Mouse (Mus musculus): ENCODE results near the gene Cox11. TPM values are rescaled to one million over a fixed set of nuclear protein-coding genes. Genes with fewer than 3 reads are reported as not detected.

The Cox11 gene
- polyA plus RNA-seq, 1 experiment from 2014 or later = 23.6 TPM

GRCm38 (mm10) chr11:90687040-90687439 is 49.1 kb downstream of the Cox11 start:
- Histone ChIP-seq H3K4me1 (replicated peaks; ENCODE audit: control insufficient read depth, insufficient read depth) (peaks cover 2% of the 10 kb centered on the region; the same call in 1 of the 2 replicates), H3K9ac (ENCODE audit: low read length) (peak overlapping the region; percentile 68), H3K27ac (replicated peaks) (peak overlapping the region; percentile 76), H3K9me3 (ENCODE audit: control insufficient read depth, low read length) (no peaks in the 10 kb centered on the region), H3K27me3 (ENCODE audit: control insufficient read depth, insufficient read depth, low read length) (no peaks in the 10 kb centered on the region), H3K4me2 (replicated peaks; ENCODE audit: low read depth) (peak overlapping the region; percentile 82), H3K4me3 (ENCODE audit: low read depth, low read length) (peak overlapping the region; percentile 73), H3K36me3 (ENCODE audit: control insufficient read depth, insufficient read depth, low read length) (no peaks in the 10 kb centered on the region; the same call in 1 of the 2 replicates)
- no peak for TF ChIP-seq EP300 (optimal IDR thresholded peaks at IDR 0.05)
- ATAC-seq (ENCODE audit: low FRiP score, low TSS enrichment) = peak; percentile 53
- 1% methylated on average over 17 of the region's 17 CpGs for WGBS
- DNase-seq (ENCODE audit: low spot score) = no peak

GRCm38 (mm10) chr11:90687460-90688416 is 49.8 kb downstream of the Cox11 start, which contains the start of gene Tom1l1:
Gene Tom1l1, minus strand, starts transcription at chr11:90688366.
- TF ChIP-seq CTCF (IDR thresholded peaks at IDR 0.05; ENCODE audit: low read depth) (peak; percentile 41; the same call in 1 of the 2 replicates), EP300 (optimal IDR thresholded peaks at IDR 0.05) (no peak)
- H3K27me3 ChIP-seq (ENCODE audit: control insufficient read depth, insufficient read depth, low read length) = no peaks in the 10 kb centered on the region
- H3K9me3 ChIP-seq (ENCODE audit: control insufficient read depth, low read length) = no peaks in the 10 kb centered on the region
- WGBS = 4% methylated on average over 47 of the region's 47 CpGs
- H3K4me1 ChIP-seq (replicated peaks; ENCODE audit: control insufficient read depth, insufficient read depth) = peaks cover 2% of the 10 kb centered on the region; the same call in 1 of the 2 replicates
- DNase-seq (ENCODE audit: low spot score) (peak; percentile 92), ATAC-seq (ENCODE audit: low FRiP score, low TSS enrichment) (peak; percentile 94)
- H3K4me2 ChIP-seq (replicated peaks; ENCODE audit: low read depth) = peak within 1 kb of the TSS; percentile 82
- no peaks in the 10 kb centered on the region for H3K36me3 ChIP-seq (ENCODE audit: control insufficient read depth, insufficient read depth, low read length)
- peak within 1 kb of the TSS; percentile 68 for H3K9ac ChIP-seq (ENCODE audit: low read length)
- peak within 1 kb of the TSS; percentile 76 for H3K27ac ChIP-seq (replicated peaks)
- peak within 1 kb of the TSS; percentile 73 for H3K4me3 ChIP-seq (ENCODE audit: low read depth, low read length)

GRCm38 (mm10) chr11:90690361-90690760 is 52.4 kb downstream of the Cox11 start:
- no peaks in the 10 kb centered on the region for H3K36me3 ChIP-seq (ENCODE audit: control insufficient read depth, insufficient read depth, low read length)
- H3K4me1 ChIP-seq (replicated peaks; ENCODE audit: control insufficient read depth, insufficient read depth) = peaks cover 2% of the 10 kb centered on the region; the same call in 1 of the 2 replicates
- H3K4me3 ChIP-seq (ENCODE audit: low read depth, low read length) = no peak overlapping the region
- TF ChIP-seq EP300 (optimal IDR thresholded peaks at IDR 0.05) (no peak), CTCF (IDR thresholded peaks at IDR 0.05; ENCODE audit: low read depth) (no peak)
- H3K9ac ChIP-seq (ENCODE audit: low read length) = no peak overlapping the region
- no peaks in the 10 kb centered on the region for H3K9me3 ChIP-seq (ENCODE audit: control insufficient read depth, low read length)
- no peak for ATAC-seq (ENCODE audit: low FRiP score, low TSS enrichment)
- no peaks in the 10 kb centered on the region for H3K27me3 ChIP-seq (ENCODE audit: control insufficient read depth, insufficient read depth, low read length)
- 46% methylated on average over 6 of the region's 6 CpGs for WGBS
- H3K4me2 ChIP-seq (replicated peaks; ENCODE audit: low read depth) = no peak overlapping the region
- no peak overlapping the region for H3K27ac ChIP-seq (replicated peaks)
- no peak for DNase-seq (ENCODE audit: low spot score)

GRCm38 (mm10) chr11:90694206-90694605 is 56.2 kb downstream of the Cox11 start:
- H3K4me1 ChIP-seq (replicated peaks; ENCODE audit: control insufficient read depth, insufficient read depth) = no peaks in the 10 kb centered on the region
- TF ChIP-seq CTCF (IDR thresholded peaks at IDR 0.05; ENCODE audit: low read depth) (no peak), EP300 (optimal IDR thresholded peaks at IDR 0.05) (no peak)
- DNase-seq (ENCODE audit: low spot score) (no peak), ATAC-seq (ENCODE audit: low FRiP score, low TSS enrichment) (no peak)
- H3K36me3 ChIP-seq (ENCODE audit: control insufficient read depth, insufficient read depth, low read length) = no peaks in the 10 kb centered on the region
- H3K9ac ChIP-seq (ENCODE audit: low read length) = no peak overlapping the region
- no peaks in the 10 kb centered on the region for H3K9me3 ChIP-seq (ENCODE audit: control insufficient read depth, low read length)
- no peak overlapping the region for H3K4me2 ChIP-seq (replicated peaks; ENCODE audit: low read depth)
- no peak overlapping the region for H3K4me3 ChIP-seq (ENCODE audit: low read depth, low read length)
- H3K27ac ChIP-seq (replicated peaks) = no peak overlapping the region
- whole genome bisulfite sequencing = 42% methylated on average over 4 of the region's 4 CpGs
- H3K27me3 ChIP-seq (ENCODE audit: control insufficient read depth, insufficient read depth, low read length) = no peaks in the 10 kb centered on the region

Other genes with a start within 250 kb of the Cox11 start
- 1.2 and 1.6 TPM in 2 replicates for gene Hlf, start 247.3 kb upstream of the Cox11 start, polyA plus RNA-seq (2015; fragmentation: Nextera tagmentation; extraction: Ambion mirVana)
- gene Stxbp4, start 89 bp upstream of the Cox11 start, polyA plus RNA-seq (2015; fragmentation: Nextera tagmentation; extraction: Ambion mirVana) = 2.7 and 3.4 TPM in 2 replicates
- gene Tom1l1, start 50.2 kb downstream of the Cox11 start, polyA plus RNA-seq (2015; fragmentation: Nextera tagmentation; extraction: Ambion mirVana) = 36.5 and 37.1 TPM in 2 replicates

Measured in stomach, postnatal 0 days (tissue).